8 mouse cellular contexts compared by ENCODE assay signal in genomic region chr4:151996173-151996950, GRCm38 (mm10). TPM values are rescaled to one million over a fixed set of nuclear protein-coding genes. Genes with fewer than 3 reads are reported as not detected.
DNase-seq lines count a peak whose midpoint lies in the region; ATAC-seq and TF ChIP-seq lines count a peak whose summit lies in the region.

Gene Phf13 (minus strand): TSS chr4:151996258.

- no peak for TF ChIP-seq CTCF in lung, adult 2 months (IDR thresholded peaks at IDR 0.05; ENCODE audit: insufficient read depth, low read length)

- peak within 1 kb of the TSS; percentile 97 for H3K9ac ChIP-seq in ES-E14 (ENCODE audit: insufficient read depth, low read depth, low read length, poor library complexity, severe bottlenecking)
- peak within 1 kb of the TSS; percentile 89 for H3K9ac ChIP-seq in forebrain, embryonic 15.5 days (replicated peaks)

- ATAC-seq in forebrain, embryonic 15.5 days (replicated peaks) = peak; percentile 98
- peak; percentile 97 for ATAC-seq in neutrophil, adult 5-6 weeks (ENCODE audit: extremely low read depth, insufficient number of reproducible peaks, low FRiP score, poor library complexity, severe bottlenecking)

- peaks cover 0 to 14% of the 10 kb centered on the region in 2 experiments; a peak in 2 of 4 replicates for H3K4me1 ChIP-seq in ES-E14 (ENCODE audit: control insufficient read depth in 2 of 2, insufficient read depth in 2 of 2, low read length in 2 of 2, poor library complexity in 1 of 2)
- peaks cover 29% of the 10 kb centered on the region for H3K4me1 ChIP-seq in forebrain, embryonic 15.5 days
- peaks cover 15% of the 10 kb centered on the region for H3K4me1 ChIP-seq in lung, adult 2 months (ENCODE audit: control insufficient read depth, insufficient read depth, low read length)

- peak; percentile 75 for TF ChIP-seq POLR2A in lung, adult 2 months (IDR thresholded peaks at IDR 0.05; ENCODE audit: borderline replicate concordance, extremely low read depth, low read depth, low read length)

- peak within 1 kb of the TSS; percentile 99 to 100 for H3K4me3 ChIP-seq in ES-E14 (ENCODE audit: insufficient read depth in 1 of 2, low read depth in 1 of 2, low read length in 2 of 2, poor library complexity in 1 of 2, severe bottlenecking in 1 of 2)
- peak within 1 kb of the TSS; percentile 99 for H3K4me3 ChIP-seq in forebrain, embryonic 15.5 days
- H3K4me3 ChIP-seq in lung, adult 2 months (replicated peaks; ENCODE audit: extremely low read depth, low read depth, low read length) = peak within 1 kb of the TSS; percentile 100

- peak; percentile 97 for DNase-seq in ES-E14 (ENCODE audit: low read depth, low spot score)
- DNase-seq in cerebellum, adult 11-12 months = peak; percentile 99
- DNase-seq in heart, postnatal 25 days (ENCODE audit: low spot score) = peak; percentile 98
- DNase-seq in layer of hippocampus, adult 18-20 months (ENCODE audit: low spot score in 2 of 2) = peak; percentile 98 to 100
- DNase-seq in lung, adult 2 months = peak; percentile 98
- DNase-seq in thymus, adult 18-20 months = peak; percentile 98

- H3K36me3 ChIP-seq in ES-E14 (ENCODE audit: control insufficient read depth, insufficient read depth, low read length, poor library complexity, severe bottlenecking) = peaks cover 19% of the 10 kb centered on the region
- peaks cover 11% of the 10 kb centered on the region for H3K36me3 ChIP-seq in forebrain, embryonic 15.5 days

- H3K9me3 ChIP-seq in ES-E14 (ENCODE audit: control insufficient read depth, insufficient read depth, low read depth, low read length) = no peaks in the 10 kb centered on the region
- H3K9me3 ChIP-seq in forebrain, embryonic 15.5 days = no peaks in the 10 kb centered on the region

- intact Hi-C loops in heart, postnatal 25 days (cut with DNase I) = no loop called here

- H3K4me2 ChIP-seq in forebrain, embryonic 15.5 days (replicated peaks) = peak within 1 kb of the TSS; percentile 88

- in situ Hi-C loops in ES-E14 (cut with MboI; ENCODE audit: low sequenced_read_pairs in 2 of 2, unreplicated experiment in 2 of 2) = no loop called here

- no peaks in the 10 kb centered on the region for H3K27me3 ChIP-seq in forebrain, embryonic 15.5 days

- peak within 1 kb of the TSS; percentile 71 for H3K27ac ChIP-seq in ES-E14 (ENCODE audit: insufficient read depth, low read depth, low read length, poor library complexity, severe bottlenecking)
- H3K27ac ChIP-seq in forebrain, embryonic 15.5 days (replicated peaks) = peak within 1 kb of the TSS; percentile 90

- under 1% methylated on average over 87 of the region's 94 CpGs for WGBS in forebrain, embryonic 15.5 days
- under 1% methylated on average over 93 of the region's 94 CpGs for WGBS in lung, adult 2 months

TF ChIP-seq in ES-E14, 5 proteins besides CTCF, POLR2A, EP300 and RAD21:
- TF ChIP-seq CHD2 (IDR thresholded peaks at IDR 0.05; ENCODE audit: low read depth, low read length) (no peak; the same call in 1 of the 2 replicates), HCFC1 (IDR thresholded peaks at IDR 0.05; ENCODE audit: borderline replicate concordance, insufficient read depth, low read length) (peak; percentile 99), ZC3H11A (IDR thresholded peaks at IDR 0.05; ENCODE audit: borderline replicate concordance, low read depth, low read length) (no peak)

RNA-seq across cellular contexts. Expression of gene Phf13, which starts in this region (rescaled TPM):
- 22.2 and 29.2 TPM in 2 replicates for total RNA-seq in ES-E14 (2012; rRNA removed)
- 19.5 and 21.8 TPM in 2 replicates for polyA plus RNA-seq in forebrain, embryonic 15.5 days (2015; fragmentation: Nextera tagmentation; extraction: Ambion mirVana)
- total RNA-seq in heart, postnatal 25 days (2021) = 1 to 10 TPM; 5.8 to 6.2 TPM
- total RNA-seq in layer of hippocampus, adult 18-20 months (2021) = 10 to 100 TPM; 12.6 to 12.8 TPM
- 8.9 TPM in 2 replicates for polyA plus RNA-seq in lung, adult 2 months (2012; rRNA removed)
- 5.0 and 5.2 TPM in 2 replicates for total RNA-seq in neutrophil, adult 5-6 weeks (2017)

Comparison
In these comparisons a context has a peak if more than half of its experiments do, and no peak if none do; other contexts are left out.
1. Peak in every context shown above with its lines: DNase-seq, ATAC-seq, H3K4me3 ChIP-seq and H3K27ac ChIP-seq.